Mouse (Mus musculus): Measurements from ENCODE around the gene Hist1h1c. TPM values are rescaled to one million over a fixed set of nuclear protein-coding genes. Genes with fewer than 3 reads are reported as not detected.
A peak's percentile ranks its signal among the peaks of the same experiment; 100 is the strongest.

The Hist1h1c gene
- polyA plus RNA-seq, 1 experiment from 2014 or later: 8.3 TPM

GRCm38 (mm10) chr13:23729192-23729525 is 9.4 kb upstream of the Hist1h1c start:
- no peaks in the 10 kb centered on the region for H3K9me3 ChIP-seq (ENCODE audit: control insufficient read depth, low read length)
- H3K4me2 ChIP-seq (replicated peaks): no peak overlapping the region
- H3K27me3 ChIP-seq (ENCODE audit: control insufficient read depth, insufficient read depth, low read length): no peaks in the 10 kb centered on the region
- no peaks in the 10 kb centered on the region for H3K4me1 ChIP-seq (replicated peaks; ENCODE audit: control insufficient read depth, insufficient read depth, low read length)
- H3K9ac ChIP-seq: no peak overlapping the region
- DNase-seq (ENCODE audit: low spot score): no peak
- no peaks in the 10 kb centered on the region for H3K36me3 ChIP-seq (replicated peaks; ENCODE audit: control insufficient read depth, insufficient read depth)
- H3K4me3 ChIP-seq (replicated peaks; ENCODE audit: low read length): no peak overlapping the region
- 90% methylated on average over 9 of the region's 9 CpGs for WGBS
- no peak for ATAC-seq (ENCODE audit: low FRiP score)
- H3K27ac ChIP-seq: no peak overlapping the region

GRCm38 (mm10) chr13:23729706-23730105 is 8.9 kb upstream of the Hist1h1c start:
- WGBS: 91% methylated on average over 5 of the region's 5 CpGs

GRCm38 (mm10) chr13:23730479-23730878 is 8.1 kb upstream of the Hist1h1c start:
- no peaks in the 10 kb centered on the region for H3K36me3 ChIP-seq (replicated peaks; ENCODE audit: control insufficient read depth, insufficient read depth)
- DNase-seq (ENCODE audit: low spot score) (no peak), ATAC-seq (ENCODE audit: low FRiP score) (no peak)
- no peaks in the 10 kb centered on the region for H3K27me3 ChIP-seq (ENCODE audit: control insufficient read depth, insufficient read depth, low read length)
- H3K9ac ChIP-seq: no peak overlapping the region
- H3K4me2 ChIP-seq (replicated peaks): no peak overlapping the region
- H3K4me3 ChIP-seq (replicated peaks; ENCODE audit: low read length): no peak overlapping the region
- no peaks in the 10 kb centered on the region for H3K4me1 ChIP-seq (replicated peaks; ENCODE audit: control insufficient read depth, insufficient read depth, low read length)
- H3K27ac ChIP-seq: no peak overlapping the region
- 37% methylated on average over 8 of the region's 8 CpGs for WGBS
- no peaks in the 10 kb centered on the region for H3K9me3 ChIP-seq (ENCODE audit: control insufficient read depth, low read length)

More at GRCm38 (mm10) chr13:23729706-23730105, 8.9 kb upstream of the Hist1h1c start:
- DNase-seq (ENCODE audit: low spot score) (no peak), ATAC-seq (ENCODE audit: low FRiP score) (no peak)
- H3K4me3 ChIP-seq (replicated peaks; ENCODE audit: low read length): no peak overlapping the region
- H3K4me1 ChIP-seq (replicated peaks; ENCODE audit: control insufficient read depth, insufficient read depth, low read length): no peaks in the 10 kb centered on the region
- no peaks in the 10 kb centered on the region for H3K9me3 ChIP-seq (ENCODE audit: control insufficient read depth, low read length)
- H3K27me3 ChIP-seq (ENCODE audit: control insufficient read depth, insufficient read depth, low read length): no peaks in the 10 kb centered on the region
- no peak overlapping the region for H3K9ac ChIP-seq
- no peak overlapping the region for H3K27ac ChIP-seq
- no peak overlapping the region for H3K4me2 ChIP-seq (replicated peaks)
- H3K36me3 ChIP-seq (replicated peaks; ENCODE audit: control insufficient read depth, insufficient read depth): no peaks in the 10 kb centered on the region

GRCm38 (mm10) chr13:23732156-23732804 is 6.3 kb upstream of the Hist1h1c start:
- Histone ChIP-seq H3K9me3 (ENCODE audit: control insufficient read depth, low read length) (no peaks in the 10 kb centered on the region), H3K36me3 (replicated peaks; ENCODE audit: control insufficient read depth, insufficient read depth) (no peaks in the 10 kb centered on the region), H3K27me3 (ENCODE audit: control insufficient read depth, insufficient read depth, low read length) (no peaks in the 10 kb centered on the region), H3K4me1 (replicated peaks; ENCODE audit: control insufficient read depth, insufficient read depth, low read length) (no peaks in the 10 kb centered on the region), H3K4me2 (replicated peaks) (no peak overlapping the region), H3K27ac (no peak overlapping the region), H3K4me3 (replicated peaks; ENCODE audit: low read length) (no peak overlapping the region), H3K9ac (no peak overlapping the region)
- ATAC-seq (ENCODE audit: low FRiP score): no peak; the same call in 1 of the 2 replicates
- 23% methylated on average over 8 of the region's 8 CpGs for WGBS
- DNase-seq (ENCODE audit: low spot score): peak; percentile 76

GRCm38 (mm10) chr13:23737091-23737490 is 1.5 kb upstream of the Hist1h1c start:
- no peak overlapping the region for H3K4me2 ChIP-seq (replicated peaks)
- no peaks in the 10 kb centered on the region for H3K36me3 ChIP-seq (replicated peaks; ENCODE audit: control insufficient read depth, insufficient read depth)
- no peak overlapping the region for H3K4me3 ChIP-seq (replicated peaks; ENCODE audit: low read length)
- ATAC-seq (ENCODE audit: low FRiP score) (no peak), DNase-seq (ENCODE audit: low spot score) (no peak)
- 92% methylated on average over 5 of the region's 5 CpGs for WGBS
- no peaks in the 10 kb centered on the region for H3K27me3 ChIP-seq (ENCODE audit: control insufficient read depth, insufficient read depth, low read length)
- H3K9ac ChIP-seq: no peak overlapping the region
- no peak overlapping the region for H3K27ac ChIP-seq
- no peaks in the 10 kb centered on the region for H3K9me3 ChIP-seq (ENCODE audit: control insufficient read depth, low read length)
- peaks cover 12% of the 10 kb centered on the region; the same call in 1 of the 2 replicates for H3K4me1 ChIP-seq (replicated peaks; ENCODE audit: control insufficient read depth, insufficient read depth, low read length)

- no peaks in the 10 kb centered on the region for H3K9me3 ChIP-seq (ENCODE audit: control insufficient read depth, low read length)
- H3K36me3 ChIP-seq (replicated peaks; ENCODE audit: control insufficient read depth, insufficient read depth): no peaks in the 10 kb centered on the region
- H3K4me3 ChIP-seq (replicated peaks; ENCODE audit: low read length): peak overlapping the region; percentile 48
- H3K27ac ChIP-seq: peak overlapping the region; percentile 69
- H3K27me3 ChIP-seq (ENCODE audit: control insufficient read depth, insufficient read depth, low read length): no peaks in the 10 kb centered on the region
- H3K4me1 ChIP-seq (replicated peaks; ENCODE audit: control insufficient read depth, insufficient read depth, low read length): peaks cover 12% of the 10 kb centered on the region; the same call in 1 of the 2 replicates
- peak overlapping the region; percentile 63; the same call in 1 of the 2 replicates for H3K9ac ChIP-seq
- ATAC-seq (ENCODE audit: low FRiP score): no peak
- peak overlapping the region; percentile 97 for H3K4me2 ChIP-seq (replicated peaks)
- DNase-seq (ENCODE audit: low spot score): no peak
- 20% methylated on average over 4 of the region's 4 CpGs for WGBS
Observed at GRCm38 (mm10) chr13:23738041-23738440, 567 bp upstream of the Hist1h1c start.

GRCm38 (mm10) chr13:23739069-23739921 is 687 bp downstream of the Hist1h1c start:
- peak overlapping the region; percentile 48 for H3K4me3 ChIP-seq (replicated peaks; ENCODE audit: low read length)
- no peaks in the 10 kb centered on the region for H3K9me3 ChIP-seq (ENCODE audit: control insufficient read depth, low read length)
- H3K27me3 ChIP-seq (ENCODE audit: control insufficient read depth, insufficient read depth, low read length): no peaks in the 10 kb centered on the region
- H3K9ac ChIP-seq: peak overlapping the region; percentile 63
- peak overlapping the region; percentile 97 for H3K4me2 ChIP-seq (replicated peaks)
- under 1% methylated on average over 39 of the region's 39 CpGs for WGBS
- ATAC-seq (ENCODE audit: low FRiP score): peak; percentile 92
- H3K27ac ChIP-seq: peak overlapping the region; percentile 80
- H3K4me1 ChIP-seq (replicated peaks; ENCODE audit: control insufficient read depth, insufficient read depth, low read length): peaks cover 12% of the 10 kb centered on the region; the same call in 1 of the 2 replicates
- peak; percentile 86 for DNase-seq (ENCODE audit: low spot score)
- H3K36me3 ChIP-seq (replicated peaks; ENCODE audit: control insufficient read depth, insufficient read depth): no peaks in the 10 kb centered on the region

- DNase-seq (ENCODE audit: low spot score): peak; percentile 64
- Histone ChIP-seq H3K4me1 (replicated peaks; ENCODE audit: control insufficient read depth, insufficient read depth, low read length) (peaks cover 12% of the 10 kb centered on the region; the same call in 1 of the 2 replicates), H3K4me2 (replicated peaks) (peak overlapping the region; percentile 97), H3K36me3 (replicated peaks; ENCODE audit: control insufficient read depth, insufficient read depth) (no peaks in the 10 kb centered on the region), H3K27ac (peak overlapping the region; percentile 75), H3K27me3 (ENCODE audit: control insufficient read depth, insufficient read depth, low read length) (no peaks in the 10 kb centered on the region), H3K9ac (peak overlapping the region; percentile 63), H3K9me3 (ENCODE audit: control insufficient read depth, low read length) (no peaks in the 10 kb centered on the region), H3K4me3 (replicated peaks; ENCODE audit: low read length) (peak overlapping the region; percentile 48)
- WGBS: 1% methylated on average over 14 of the region's 14 CpGs
- peak; percentile 42 for ATAC-seq (ENCODE audit: low FRiP score)
Observed at GRCm38 (mm10) chr13:23739922-23740252, 1.3 kb downstream of the Hist1h1c start.

- H3K9me3 ChIP-seq (ENCODE audit: control insufficient read depth, low read length): no peaks in the 10 kb centered on the region
- H3K36me3 ChIP-seq (replicated peaks; ENCODE audit: control insufficient read depth, insufficient read depth): no peaks in the 10 kb centered on the region
- peak overlapping the region; percentile 75 for H3K27ac ChIP-seq
- no peaks in the 10 kb centered on the region for H3K27me3 ChIP-seq (ENCODE audit: control insufficient read depth, insufficient read depth, low read length)
- H3K4me3 ChIP-seq (replicated peaks; ENCODE audit: low read length): peak overlapping the region; percentile 48
- peak overlapping the region; percentile 63 for H3K9ac ChIP-seq
- ATAC-seq (ENCODE audit: low FRiP score): no peak
- no peak for DNase-seq (ENCODE audit: low spot score)
- H3K4me2 ChIP-seq (replicated peaks): peak overlapping the region; percentile 97
- peaks cover 12% of the 10 kb centered on the region; the same call in 1 of the 2 replicates for H3K4me1 ChIP-seq (replicated peaks; ENCODE audit: control insufficient read depth, insufficient read depth, low read length)
- WGBS: 38% methylated on average over 13 of the region's 13 CpGs
Observed at GRCm38 (mm10) chr13:23740256-23740840, 1.7 kb downstream of the Hist1h1c start.

Measured in hindbrain, embryonic 14.5 days (tissue).